Mouse (Mus musculus): ENCODE results near the gene St8sia4.
A peak's percentile ranks its signal among the peaks of the same experiment; 100 is the strongest.
"Not testable (repeated sequence)": the region's sequence is repeated elsewhere in the genome, so short reads cannot be mapped to it uniquely, and the experiment has no call there.

The St8sia4 gene

DNA sequence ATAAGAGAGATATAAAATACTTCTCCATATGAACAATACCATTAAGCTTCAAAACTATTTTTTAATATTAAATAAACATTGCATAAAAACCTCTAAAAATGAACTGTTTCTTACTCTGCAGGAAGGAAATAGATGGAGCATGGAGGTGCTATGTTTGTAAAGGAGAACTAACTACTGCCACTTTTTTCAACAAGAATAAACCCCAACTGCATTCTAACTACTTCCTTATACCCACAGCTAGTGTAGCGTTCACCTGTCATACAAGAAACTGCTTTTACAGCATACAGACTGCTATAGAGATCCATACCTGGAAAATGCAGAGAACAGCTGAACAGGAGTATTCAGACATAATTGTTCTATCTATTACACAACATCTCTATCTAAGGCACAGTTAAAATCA, 70.5 kb downstream of the St8sia4 start:
- DNase-seq (ENCODE audit: low spot score), result no peak

DNA sequence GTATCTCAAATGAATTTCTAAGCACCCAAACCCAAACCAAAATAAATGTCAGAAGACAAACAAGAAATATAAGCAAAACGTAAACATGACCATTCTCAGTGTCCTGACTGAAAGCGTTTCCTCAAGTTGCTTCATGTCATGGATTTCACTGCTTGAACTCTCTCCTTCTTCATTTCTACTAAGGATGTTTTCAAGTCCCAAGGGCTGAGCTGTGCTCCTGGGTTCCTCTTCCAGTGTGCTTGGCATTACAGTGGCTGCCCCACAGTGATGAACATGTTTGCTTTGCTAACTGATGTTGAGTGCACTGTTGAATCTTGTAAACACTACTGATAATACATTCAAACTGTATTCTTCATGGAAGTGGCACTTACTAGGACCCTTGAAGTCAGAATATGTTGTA, 76.3 kb downstream of the St8sia4 start:
- no peak for DNase-seq (ENCODE audit: low spot score)

DNA sequence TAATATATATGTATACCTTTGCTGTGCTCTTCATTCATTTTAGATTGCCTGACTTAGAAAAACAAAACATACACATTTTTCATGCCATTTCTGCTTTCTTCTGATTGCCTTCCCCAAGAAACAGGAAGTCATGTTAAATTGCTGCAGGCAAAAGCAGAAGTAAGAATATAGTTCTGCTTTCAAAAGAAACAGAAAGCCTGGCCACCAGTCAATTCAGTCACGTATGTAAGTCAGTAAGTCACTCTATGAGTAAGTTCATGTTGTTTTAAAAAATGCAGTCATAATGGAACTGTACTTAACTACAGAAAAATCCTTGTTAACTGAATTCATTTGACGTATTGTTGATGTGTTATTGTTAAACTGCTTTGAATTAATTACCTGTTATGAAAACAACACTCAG, 77.3 kb downstream of the St8sia4 start:
- DNase-seq (ENCODE audit: low spot score), result peak; percentile 62

GRCm38 (mm10) chr1:95589471-95589870, 77.9 kb downstream of the St8sia4 start:
- DNase-seq (ENCODE audit: low spot score), result no peak

GRCm38 (mm10) chr1:95583310-95583709, 84.1 kb downstream of the St8sia4 start:
- DNase-seq (ENCODE audit: low spot score), result no peak

DNA sequence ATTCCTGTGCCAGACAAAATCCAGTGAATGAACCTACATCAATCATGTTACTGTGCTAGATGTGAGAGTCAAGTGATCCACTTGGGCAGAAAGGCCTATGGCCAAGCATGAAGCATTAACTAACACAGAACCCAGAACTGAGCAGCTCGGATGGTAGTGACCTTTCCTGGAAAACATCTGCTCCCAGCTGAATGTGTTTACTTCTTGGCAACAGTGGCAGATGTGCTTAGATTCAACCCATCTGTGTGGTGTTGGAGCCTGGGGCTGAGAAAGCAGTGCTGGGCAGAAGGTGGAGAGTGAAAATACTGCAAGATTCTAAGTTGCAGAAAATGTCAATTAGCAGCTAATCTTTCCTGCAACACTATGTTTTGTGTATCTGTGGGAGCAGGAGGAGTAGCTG, 85.1 kb downstream of the St8sia4 start:
- DNase-seq (ENCODE audit: low spot score), result no peak

GRCm38 (mm10) chr1:95572619-95573540, 94.5 kb downstream of the St8sia4 start:
- no peak for DNase-seq (ENCODE audit: low spot score)

DNA sequence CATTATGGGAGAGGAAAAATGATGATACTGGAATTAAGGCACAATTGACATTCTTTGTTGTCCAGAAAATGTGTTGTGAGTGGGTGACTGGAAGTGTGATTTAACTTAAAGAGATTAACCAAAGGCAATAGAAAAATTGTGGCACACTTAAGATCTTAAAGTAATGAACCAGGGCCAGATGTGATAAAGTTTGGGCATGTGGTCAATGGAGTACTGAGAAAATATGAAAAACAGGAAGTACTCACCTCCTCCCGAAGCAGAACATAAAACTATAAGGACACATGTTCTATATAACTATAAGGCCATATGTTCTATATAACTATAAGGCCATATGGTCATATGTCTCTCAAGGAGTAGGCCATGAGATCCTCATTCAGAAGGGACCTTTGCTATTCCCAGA, 96.3 kb downstream of the St8sia4 start:
- DNase-seq (ENCODE audit: low spot score), result no peak

DNA sequence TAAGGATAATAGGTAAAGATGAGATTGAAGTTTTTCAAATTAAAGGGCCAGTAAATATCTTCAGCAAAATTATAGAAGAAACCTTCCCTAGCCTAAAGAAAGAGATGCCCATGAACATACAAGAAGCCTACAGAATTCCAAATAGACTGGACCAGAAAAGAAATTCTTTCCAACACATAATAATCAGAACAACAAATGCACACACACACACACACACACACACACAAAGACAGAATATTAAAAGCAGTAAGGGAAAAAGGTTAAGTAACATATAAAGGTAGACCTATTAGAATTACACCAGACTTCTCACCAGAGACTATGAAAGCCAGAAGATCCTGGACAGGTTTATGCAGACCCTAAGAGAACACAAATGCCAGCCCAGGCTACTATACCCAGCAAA, 112.8 kb downstream of the St8sia4 start:
- not testable (repeated sequence) for DNase-seq (ENCODE audit: low spot score)

GRCm38 (mm10) chr1:95541460-95541859, 125.9 kb downstream of the St8sia4 start:
- no peak for DNase-seq (ENCODE audit: low spot score)

Data from T-cell, adult 2 months (primary cell).